Mouse (Mus musculus) layer of hippocampus, adult 11-12 months (tissue): ENCODE data around the gene Galnt9.

Experiments used
- DNase-seq: peaks from one replicate; pipeline ENCODE4 v3.0.0; 2022; ENCODE audit warnings: low spot score

The Galnt9 gene

GRCm38 (mm10) chr5:110635951-110636707 lies 92.0 kb downstream of the Galnt9 start:
- no peak for DNase-seq

GRCm38 (mm10) chr5:110638306-110639074 lies 94.3 kb downstream of the Galnt9 start:
- DNase-seq = no peak

GRCm38 (mm10) chr5:110639459-110639858 lies 95.3 kb downstream of the Galnt9 start:
- DNase-seq = peak; percentile 80

DNA sequence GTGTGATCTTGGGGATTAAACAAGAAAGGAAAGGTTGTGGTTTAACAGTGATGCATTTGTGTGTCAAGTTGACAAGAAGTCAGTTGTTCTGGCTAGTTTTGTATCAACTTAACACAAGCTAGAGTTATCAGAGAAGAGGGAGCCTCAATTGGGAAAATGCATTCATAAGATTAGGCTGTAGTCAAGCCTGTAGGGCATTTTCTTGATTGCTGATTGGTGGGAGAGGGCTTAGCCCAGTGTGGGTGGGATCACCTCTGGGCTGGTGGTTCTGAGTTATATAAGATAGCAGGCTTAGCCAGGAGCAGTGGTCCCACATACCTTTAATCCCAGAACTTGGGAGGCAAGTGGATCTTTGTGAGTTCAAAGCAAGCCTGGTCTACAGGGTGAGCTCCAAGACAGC lies 102.2 kb downstream of the Galnt9 start:
- DNase-seq = no peak

GRCm38 (mm10) chr5:110652719-110653648 lies 108.8 kb downstream of the Galnt9 start, which contains the start of the genes Noc4l and Ddx51:
Gene Noc4l (minus strand): TSS chr5:110653417.
Gene Ddx51 (plus strand): TSS chr5:110653451.
- DNase-seq = peak; percentile 96

- no peak for DNase-seq
Observed at GRCm38 (mm10) chr5:110653686-110654085, 109.5 kb downstream of the Galnt9 start.

DNA sequence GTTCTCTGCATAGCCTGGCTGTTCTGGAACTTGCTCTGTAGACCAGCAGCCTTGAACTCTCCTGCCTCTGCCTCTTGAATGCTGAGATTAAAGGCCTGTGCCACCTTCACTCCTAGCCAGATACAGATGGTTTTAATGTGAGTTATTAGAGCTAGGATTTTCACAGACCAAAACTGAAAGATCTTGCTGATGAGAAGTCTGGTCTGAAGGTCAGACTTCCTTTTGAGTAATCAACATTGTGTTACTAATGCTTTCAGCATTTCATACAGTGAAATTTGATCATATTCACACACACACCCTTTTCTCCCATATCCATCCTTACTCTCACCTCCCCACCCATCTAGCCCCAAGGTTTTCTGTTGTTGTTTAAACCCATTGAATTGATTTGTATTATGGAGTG lies 115.5 kb downstream of the Galnt9 start:
- DNase-seq = no peak

DNA sequence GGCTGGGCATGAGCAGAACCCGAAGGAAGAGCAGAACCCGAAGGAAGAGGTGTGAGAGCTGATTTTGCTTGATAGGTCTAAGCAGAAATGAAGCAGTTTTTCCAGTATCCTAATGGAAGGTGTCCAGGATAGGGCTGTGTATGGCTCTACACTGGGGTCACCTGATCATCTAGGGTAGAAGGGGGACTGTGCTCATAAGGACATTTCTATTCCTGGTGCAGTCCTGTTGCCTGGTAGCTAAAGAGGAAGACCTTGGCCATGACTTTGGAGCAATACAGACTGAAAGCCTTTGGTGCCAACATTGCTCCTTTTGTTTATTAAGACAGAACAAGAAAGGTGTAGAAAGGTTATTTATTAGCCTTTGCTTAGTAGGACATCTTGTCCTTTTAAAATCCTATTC lies 119.9 kb downstream of the Galnt9 start:
- DNase-seq = no peak

DNA sequence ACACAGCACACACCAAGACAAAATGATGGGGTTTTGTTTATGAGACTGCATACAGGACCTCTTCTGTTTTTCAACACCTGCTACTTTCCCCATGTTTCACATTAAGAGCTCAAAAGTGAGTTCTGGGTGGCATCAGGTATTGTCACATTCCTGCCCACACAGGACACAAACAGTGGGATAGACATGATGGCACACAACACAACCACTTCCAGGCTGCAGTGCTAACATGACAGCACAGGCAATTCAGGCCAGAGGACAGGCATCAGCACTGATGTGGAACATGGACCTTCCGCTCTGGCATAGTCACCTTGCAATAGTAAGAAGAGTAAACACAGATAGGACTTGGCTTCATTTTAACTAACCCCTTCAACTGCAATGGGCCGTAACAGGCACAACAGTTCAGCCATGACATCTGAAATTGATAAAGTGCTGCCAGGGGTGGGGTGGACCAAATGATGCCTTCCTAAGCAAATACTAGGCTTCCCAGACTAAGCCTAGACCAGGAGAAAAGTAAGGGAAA lies 120.7 kb downstream of the Galnt9 start:
- DNase-seq = no peak

DNA sequence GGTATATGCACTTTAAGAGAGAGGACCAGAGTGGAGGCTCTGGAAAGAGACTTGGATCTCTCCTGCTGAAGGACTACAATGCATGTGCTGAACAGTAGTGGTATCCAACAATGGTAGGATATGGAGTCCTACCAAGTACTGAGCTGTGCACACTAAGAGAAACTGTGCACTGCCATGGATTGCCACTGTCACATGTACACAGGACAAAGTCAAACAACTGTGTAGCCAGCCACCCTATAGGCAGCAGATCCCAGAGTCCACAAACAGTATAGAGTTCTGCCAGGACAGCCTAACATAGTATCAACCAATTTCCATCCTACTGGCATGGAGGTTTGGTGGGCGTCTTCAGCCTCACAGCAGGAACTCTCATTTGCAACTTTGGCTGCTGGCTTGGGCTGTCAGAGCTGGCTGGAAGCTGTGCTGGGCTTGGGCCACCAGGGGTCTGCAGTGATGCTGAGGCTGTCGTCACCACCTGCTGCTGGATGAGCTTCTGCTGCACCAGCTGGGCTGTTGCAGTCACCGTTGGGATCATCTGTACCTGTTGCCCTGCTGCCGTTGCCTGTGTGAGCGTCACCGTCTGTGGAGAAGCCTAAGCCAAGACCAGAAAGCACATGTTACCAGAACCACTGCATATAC lies 121.4 kb downstream of the Galnt9 start:
- no peak for DNase-seq
